Mouse (Mus musculus) embryonic facial prominence, embryonic 11.5 days (tissue): ENCODE data around the gene Afap1. TPM values are rescaled to one million over a fixed set of nuclear protein-coding genes. Genes with fewer than 3 reads are reported as not detected.

Experiments used
- ATAC-seq: fragments of 200-750 bp; cut with Nextera tagmentation; replicated peaks from 2 replicates; pipeline ENCODE4 v1.8.0; 2017; ENCODE audit warnings: low read depth; ENCODE audit not compliant: insufficient number of reproducible peaks, low FRiP score, low TSS enrichment
- DNase-seq: peaks from one replicate; pipeline ENCODE4 v3.0.0-alpha.2; 2015; ENCODE audit warnings: low spot score
- H3K27ac ChIP-seq: fragments of 300-500 bp; sonication (generic); replicated peaks from 2 replicates; pipeline ENCODE4 v1.5.1; 2014; ENCODE audit warnings: mild to moderate bottlenecking, low read depth, low read length, control low read depth
- H3K27me3 ChIP-seq: fragments of 300-500 bp; sonication (generic); 2 replicates; pipeline ENCODE4 v1.6.1; 2014; ENCODE audit warnings: mild to moderate bottlenecking, low read length, moderate library complexity, mixed read lengths; ENCODE audit not compliant: control insufficient read depth, insufficient read depth
- H3K36me3 ChIP-seq: fragments of 300-500 bp; sonication (generic); replicated peaks from 2 replicates; pipeline ENCODE4 v1.6.1; 2014; ENCODE audit warnings: low read depth, mild to moderate bottlenecking, low read length, moderate library complexity, mixed read lengths; ENCODE audit not compliant: control insufficient read depth, insufficient read depth
- H3K4me1 ChIP-seq: fragments of 300-500 bp; sonication (generic); 2 replicates; pipeline ENCODE4 v1.6.1; 2014; ENCODE audit warnings: low read length, mixed read lengths; ENCODE audit not compliant: control insufficient read depth, insufficient read depth
- H3K4me2 ChIP-seq: fragments of 300-500 bp; sonication (generic); 2 replicates; pipeline ENCODE4 v1.6.1; 2014; ENCODE audit warnings: low read depth, mild to moderate bottlenecking, control low read depth, low read length, moderate library complexity
- H3K4me3 ChIP-seq: fragments of 300-500 bp; sonication (generic); 2 replicates; pipeline ENCODE4 v1.5.1; 2014; ENCODE audit warnings: low read depth, low read length, control low read depth
- H3K9ac ChIP-seq: fragments of 300-500 bp; sonication (generic); replicated peaks from 2 replicates; pipeline ENCODE4 v1.6.1; 2014; ENCODE audit warnings: mild to moderate bottlenecking, control low read depth, low read length
- H3K9me3 ChIP-seq: fragments of 300-500 bp; sonication (generic); replicated peaks from 2 replicates; pipeline ENCODE4 v1.6.1; 2016; ENCODE audit warnings: mild to moderate bottlenecking, low read length, inconsistent platforms, mixed read lengths; ENCODE audit not compliant: control insufficient read depth
- WGBS: fragments of 180-500 bp; shearing (Covaris S2); extraction: QIAGEN DNeasy Blood & Tissue Kit; methylation state at CpG from one replicate; pipeline ENCODE4 v1.1.7; 2014; 5-methylcytosine and 5-hydroxymethylcytosine counted together
- polyA plus RNA-seq: library from polyadenylated mRNA; unstranded; fragments of >200 nt; fragmentation: Nextera tagmentation; extraction: Ambion mirVana; gene quantifications from 2 replicates; pipeline ENCODE4 v1.2.1, GENCODE M21; 2014

Afap1 gene
- polyA plus RNA-seq, 1 experiment from 2014 or later = 19.8 TPM

DNA sequence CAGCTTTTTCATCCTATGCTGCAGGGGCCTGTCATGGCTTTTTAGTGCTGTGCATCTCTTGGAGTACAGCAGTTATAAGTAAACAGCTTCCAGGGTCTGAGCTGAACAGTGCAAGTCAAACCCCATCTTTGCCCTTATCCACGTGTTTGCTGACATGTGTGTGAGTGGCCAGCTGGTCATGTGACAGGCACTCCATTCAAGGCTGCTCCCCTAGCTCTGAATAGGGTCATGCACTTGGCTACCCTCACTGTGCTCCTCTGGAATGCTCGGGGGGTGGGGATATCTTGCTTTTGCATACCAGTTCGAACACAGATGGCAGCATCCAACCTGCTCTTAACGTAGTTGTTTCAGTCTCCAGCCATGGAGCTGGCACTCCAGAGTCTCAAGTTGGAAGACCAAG is 19.7 kb upstream of the Afap1 start:
- Histone ChIP-seq H3K36me3 (no peaks in the 10 kb centered on the region), H3K4me1 (no peaks in the 10 kb centered on the region; the same call in 1 of the 2 replicates), H3K4me3 (no peak overlapping the region), H3K9me3 (no peaks in the 10 kb centered on the region), H3K27me3 (no peaks in the 10 kb centered on the region), H3K4me2 (no peak overlapping the region), H3K9ac (no peak overlapping the region), H3K27ac (no peak overlapping the region)
- ATAC-seq (0 out of 2 replicates have a peak, but pooled peaks have one; percentile 29), DNase-seq (no peak)
- WGBS = 39% methylated on average over 4 of the region's 4 CpGs

DNA sequence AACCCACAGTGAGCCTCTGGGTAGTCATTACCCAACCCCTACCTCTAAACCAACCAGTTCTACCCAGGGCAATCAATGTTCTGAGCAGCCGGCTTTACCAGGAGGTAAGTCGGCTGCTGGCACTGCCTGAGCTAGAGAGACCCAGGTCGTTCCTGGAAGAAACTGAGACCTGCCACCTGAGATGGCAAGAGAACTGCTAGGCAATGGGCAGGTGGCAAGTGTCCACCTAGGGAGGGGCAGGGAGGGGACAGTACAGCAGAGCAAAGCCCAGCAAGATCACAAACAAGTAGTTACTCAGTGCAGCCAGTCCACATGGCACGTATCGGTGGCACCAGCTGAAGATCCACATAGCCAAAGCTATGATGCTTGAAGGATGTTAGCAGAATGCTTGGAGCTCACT is 16.9 kb upstream of the Afap1 start:
- no peak for ATAC-seq
- no peaks in the 10 kb centered on the region for H3K9me3 ChIP-seq

DNA sequence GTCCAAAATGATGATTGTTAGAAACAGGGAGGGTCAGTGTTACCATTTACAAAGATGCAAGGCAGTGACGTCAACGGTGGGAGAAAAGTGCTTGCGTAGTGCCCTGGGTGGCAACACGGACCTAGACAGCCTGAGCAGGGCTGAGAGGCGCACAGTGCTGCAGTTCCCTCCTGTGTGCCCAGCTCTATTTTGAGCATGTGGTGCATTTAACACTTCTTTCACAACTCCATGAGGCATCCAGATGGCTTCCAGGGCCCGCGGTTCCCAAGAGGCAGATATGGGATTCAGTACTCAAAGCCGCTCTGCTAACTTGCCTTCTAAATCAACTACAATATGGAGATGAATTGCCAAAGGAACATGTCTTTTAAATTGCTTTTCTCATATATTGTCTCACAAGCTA is 13.9 kb upstream of the Afap1 start:
- Histone ChIP-seq H3K9ac (no peak overlapping the region), H3K9me3 (no peaks in the 10 kb centered on the region), H3K4me3 (no peak overlapping the region), H3K27ac (no peak overlapping the region), H3K4me1 (no peaks in the 10 kb centered on the region), H3K4me2 (no peak overlapping the region), H3K36me3 (no peaks in the 10 kb centered on the region), H3K27me3 (no peaks in the 10 kb centered on the region)
- DNase-seq = no peak
- no peak for ATAC-seq
- WGBS = 87% methylated on average over 8 of the region's 8 CpGs

More for the DNA sequence above, 16.9 kb upstream of the Afap1 start:
- no peak overlapping the region for H3K27ac ChIP-seq
- no peak overlapping the region for H3K4me2 ChIP-seq
- DNase-seq = no peak
- no peaks in the 10 kb centered on the region for H3K4me1 ChIP-seq
- WGBS = 89% methylated on average over 5 of the region's 5 CpGs
- H3K9ac ChIP-seq = no peak overlapping the region
- no peaks in the 10 kb centered on the region for H3K27me3 ChIP-seq
- no peak overlapping the region for H3K4me3 ChIP-seq
- no peaks in the 10 kb centered on the region for H3K36me3 ChIP-seq

DNA sequence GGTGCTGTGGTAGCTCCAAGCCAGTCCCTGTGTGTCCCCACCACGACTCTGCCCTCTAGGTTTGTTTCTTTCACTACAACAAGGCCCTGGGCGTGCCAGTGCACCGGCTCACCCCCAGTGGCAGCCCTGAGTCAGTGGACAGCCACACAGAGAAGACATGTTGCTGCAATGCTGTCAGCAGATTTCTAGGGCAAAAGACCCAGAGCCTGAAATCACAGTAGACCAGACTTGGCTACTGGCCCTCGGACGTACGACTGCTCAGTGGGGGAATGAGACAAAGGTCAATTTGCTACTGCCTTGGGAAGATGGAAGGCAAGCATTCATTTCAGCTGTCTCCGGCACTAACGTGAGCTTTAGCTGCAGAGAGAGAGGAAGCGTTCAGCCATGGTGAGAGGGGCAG is 10.7 kb upstream of the Afap1 start:
- H3K4me3 ChIP-seq = no peak overlapping the region
- no peaks in the 10 kb centered on the region for H3K4me1 ChIP-seq
- H3K4me2 ChIP-seq = no peak overlapping the region; the same call in 1 of the 2 replicates
- H3K9me3 ChIP-seq = no peaks in the 10 kb centered on the region
- ATAC-seq (no peak), DNase-seq (no peak)
- 69% methylated on average over 9 of the region's 9 CpGs for WGBS
- H3K27me3 ChIP-seq = no peaks in the 10 kb centered on the region
- no peak overlapping the region for H3K9ac ChIP-seq
- no peaks in the 10 kb centered on the region for H3K36me3 ChIP-seq
- H3K27ac ChIP-seq = no peak overlapping the region

DNA sequence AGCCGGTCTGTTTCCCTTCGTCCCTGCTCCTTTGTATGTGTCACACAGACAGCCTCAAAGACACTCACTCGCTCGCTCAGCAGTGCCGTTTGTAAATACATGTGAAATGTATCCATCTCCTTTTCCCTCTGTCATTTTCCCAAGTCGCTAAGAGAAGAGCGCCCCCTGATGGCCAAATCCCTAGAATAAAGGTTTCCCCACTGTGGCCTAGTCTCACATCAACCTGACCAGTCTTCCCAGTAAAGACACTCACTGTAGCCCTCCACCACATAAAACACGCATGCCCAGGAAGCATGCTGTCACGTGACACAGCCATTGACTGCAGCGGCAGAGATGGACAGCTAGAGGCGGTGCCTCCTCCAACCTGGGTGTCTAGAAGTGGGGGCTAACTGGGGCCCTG is 8.9 kb upstream of the Afap1 start:
- Histone ChIP-seq H3K9ac (no peak overlapping the region), H3K4me2 (no peak overlapping the region), H3K9me3 (no peaks in the 10 kb centered on the region), H3K4me3 (no peak overlapping the region), H3K27me3 (no peaks in the 10 kb centered on the region), H3K36me3 (no peaks in the 10 kb centered on the region), H3K27ac (no peak overlapping the region), H3K4me1 (no peaks in the 10 kb centered on the region)
- DNase-seq (peak; percentile 63), ATAC-seq (0 out of 2 replicates have a peak, but pooled peaks have one; percentile 40)
- WGBS = 41% methylated on average over 11 of the region's 11 CpGs

DNA sequence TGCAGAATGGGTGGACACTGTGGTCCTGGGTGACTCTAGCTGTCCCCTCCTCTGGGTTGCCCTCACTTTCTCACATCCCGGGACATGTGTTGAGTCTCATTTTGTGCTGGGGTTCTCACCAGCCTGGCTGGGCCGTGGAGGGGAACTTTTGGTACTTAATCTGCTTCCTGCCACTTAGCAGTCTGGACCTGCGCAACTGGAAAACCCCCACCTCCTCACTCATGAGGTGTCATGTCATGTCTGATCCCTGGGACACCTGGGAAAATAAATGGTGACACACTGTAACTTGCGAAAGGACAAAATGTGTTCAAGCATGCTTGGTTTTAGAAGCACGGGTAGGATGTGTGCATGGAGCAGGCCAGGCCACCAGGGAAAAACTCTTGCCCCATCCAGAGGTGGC is 8.4 kb upstream of the Afap1 start:
- Histone ChIP-seq H3K27me3 (no peaks in the 10 kb centered on the region), H3K9ac (no peak overlapping the region), H3K36me3 (no peaks in the 10 kb centered on the region), H3K4me3 (no peak overlapping the region), H3K4me2 (no peak overlapping the region), H3K4me1 (no peaks in the 10 kb centered on the region), H3K27ac (no peak overlapping the region), H3K9me3 (no peaks in the 10 kb centered on the region)
- no peak for ATAC-seq
- WGBS = 89% methylated on average over 5 of the region's 5 CpGs
- no peak for DNase-seq

DNA sequence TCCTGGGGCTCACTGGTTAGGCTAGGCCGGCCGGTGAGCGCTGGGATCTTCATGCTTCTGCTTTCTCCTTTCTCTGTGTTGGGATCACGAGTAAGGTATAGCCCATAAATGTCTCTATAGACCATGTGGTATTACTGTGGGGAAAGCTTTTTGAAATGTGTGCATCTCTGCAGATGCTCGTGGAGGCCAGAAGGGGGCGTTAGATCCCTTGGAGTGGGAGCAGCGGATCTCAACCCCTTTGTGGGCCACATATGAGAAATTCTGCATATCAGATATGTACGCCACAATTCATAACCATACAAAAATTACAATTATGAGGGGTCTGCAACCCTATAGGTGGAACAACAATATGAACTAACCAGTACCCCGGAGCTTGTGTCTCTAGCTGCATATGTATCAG is 4.2 kb upstream of the Afap1 start:
- Histone ChIP-seq H3K36me3 (no peaks in the 10 kb centered on the region), H3K27me3 (no peaks in the 10 kb centered on the region), H3K27ac (no peak overlapping the region), H3K4me2 (no peak overlapping the region), H3K9me3 (no peaks in the 10 kb centered on the region), H3K4me3 (no peak overlapping the region), H3K9ac (no peak overlapping the region), H3K4me1 (no peaks in the 10 kb centered on the region)
- no peak for ATAC-seq
- 52% methylated on average over 9 of the region's 9 CpGs for WGBS
- DNase-seq = peak; percentile 58

DNA sequence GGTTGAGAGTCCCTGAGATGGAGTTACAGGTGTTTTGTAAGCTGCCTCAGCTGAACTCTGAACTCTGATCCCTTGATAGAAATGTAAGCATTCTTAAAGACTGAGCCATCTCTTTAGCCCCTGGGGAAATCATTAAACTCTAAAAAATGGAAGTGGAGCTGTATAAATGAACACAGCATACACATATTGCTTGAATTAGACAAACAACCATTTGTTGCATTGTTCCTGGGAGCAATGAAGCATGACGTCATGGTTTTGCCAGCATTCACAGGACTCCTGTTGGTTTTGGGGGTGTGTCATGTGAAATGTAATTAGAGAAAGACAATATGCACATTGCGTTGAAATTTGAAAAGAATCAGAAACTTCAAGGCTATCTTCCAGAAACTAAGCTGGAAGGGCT is 3.5 kb upstream of the Afap1 start:
- Histone ChIP-seq H3K27me3 (no peaks in the 10 kb centered on the region), H3K4me3 (no peak overlapping the region), H3K4me1 (no peaks in the 10 kb centered on the region), H3K36me3 (no peaks in the 10 kb centered on the region), H3K9me3 (no peaks in the 10 kb centered on the region), H3K27ac (no peak overlapping the region), H3K4me2 (no peak overlapping the region), H3K9ac (no peak overlapping the region)
- no peak for ATAC-seq
- peak; percentile 17 for DNase-seq
- 46% methylated on average over 2 of the region's 2 CpGs for WGBS
